ENCODE assay signal across 18 mouse cellular contexts in the genomic region with DNA sequence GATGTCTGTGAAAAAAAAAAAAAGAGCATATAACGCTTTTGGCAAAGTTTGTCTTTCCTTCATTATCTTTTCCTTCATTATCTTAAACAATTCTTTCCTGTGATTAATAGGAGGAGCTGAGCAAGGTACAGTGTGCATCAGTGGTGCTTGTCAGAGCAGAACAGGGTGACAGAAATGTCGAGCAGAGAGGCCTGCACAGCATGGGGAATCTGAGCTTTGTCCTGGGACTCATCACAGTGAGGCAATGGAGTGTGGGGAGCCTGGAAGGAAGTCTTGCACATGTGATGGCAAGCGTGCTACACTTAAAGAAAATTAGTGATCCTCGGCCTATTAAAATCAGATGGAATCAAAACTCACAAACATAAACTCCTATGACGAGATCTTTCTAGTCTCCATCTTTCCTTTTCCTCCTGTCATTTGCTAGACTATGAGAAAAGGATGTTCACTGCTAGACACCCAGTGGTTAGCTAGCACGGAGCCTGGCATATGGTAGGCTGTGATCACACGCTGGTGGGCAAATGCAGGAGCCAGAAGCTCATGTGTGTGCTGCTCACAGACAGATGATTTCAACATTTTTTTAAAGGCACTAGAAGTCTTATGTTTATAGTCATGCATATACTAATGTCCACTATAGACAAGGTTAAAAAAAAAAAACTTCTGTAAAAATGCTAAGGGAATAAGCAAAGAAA.
"Had no signal": no experiment of that assay in that cellular context is flagged by ENCODE, and none has a peak within 500 bp of the region (broad histone marks: within the 10 kb centered on the region; RNA-seq: fewer than 3 reads in every experiment).

No protein-coding gene starts in this region.

- H3K4me3 ChIP-seq: layer of hippocampus, adult 2 months; liver, embryonic 13.5 days; midbrain, embryonic 12.5 days; midbrain, embryonic 15.5 days; myocyte; neural tube, embryonic 13.5 days; stomach, embryonic 15.5 days had no signal

- H3K9ac ChIP-seq: liver, embryonic 13.5 days; midbrain, embryonic 12.5 days; midbrain, embryonic 15.5 days; neural tube, embryonic 13.5 days; stomach, embryonic 15.5 days had no signal

- H3K27ac ChIP-seq: layer of hippocampus, adult 2 months; liver, embryonic 13.5 days; midbrain, embryonic 12.5 days; midbrain, embryonic 15.5 days; neural tube, embryonic 13.5 days; stomach, embryonic 15.5 days had no signal

- H3K4me1 ChIP-seq: liver, embryonic 13.5 days; midbrain, embryonic 12.5 days; midbrain, embryonic 15.5 days; stomach, embryonic 15.5 days had no signal

- H3K4me2 ChIP-seq: liver, embryonic 13.5 days; midbrain, embryonic 12.5 days; midbrain, embryonic 15.5 days; neural tube, embryonic 13.5 days; stomach, embryonic 15.5 days had no signal

- H3K9me3 ChIP-seq: liver, embryonic 13.5 days; midbrain, embryonic 12.5 days; midbrain, embryonic 15.5 days; neural tube, embryonic 13.5 days; stomach, embryonic 15.5 days had no signal

- H3K27me3 ChIP-seq: liver, embryonic 13.5 days; midbrain, embryonic 12.5 days; midbrain, embryonic 15.5 days; neural tube, embryonic 13.5 days; stomach, embryonic 15.5 days had no signal

- ATAC-seq: midbrain, embryonic 15.5 days had no signal

- DNase-seq: kidney, adult 18-20 months; kidney, adult 9 months; kidney, postnatal 25 days; layer of hippocampus, adult 9-11 months; liver, embryonic 13.5 days; lung, adult 2 months; lung, postnatal 14 days; lung, postnatal 4 days; retina, postnatal 1 day; right cerebral cortex, postnatal 25 days; spleen, adult 18-20 months; thymus, postnatal 25 days had no signal

- H3K36me3 ChIP-seq: liver, embryonic 13.5 days; midbrain, embryonic 12.5 days; midbrain, embryonic 15.5 days; neural tube, embryonic 13.5 days; stomach, embryonic 15.5 days had no signal
